Mouse (Mus musculus) stomach, embryonic 14.5 days (tissue): Measurements from ENCODE around the gene Nars2. TPM values are rescaled to one million over a fixed set of nuclear protein-coding genes. Genes with fewer than 3 reads are reported as not detected.
A peak's percentile ranks its signal among the peaks of the same experiment; 100 is the strongest.

ENCODE experiments used
- ATAC-seq: fragments of 200-750 bp; cut with Nextera tagmentation; 2 replicates; pipeline ENCODE4 v1.8.0; 2017; ENCODE audit warnings: low read depth, moderate TSS enrichment; ENCODE audit not compliant: insufficient number of reproducible peaks, insufficient read depth, low FRiP score
- H3K27ac ChIP-seq: fragments of 300-500 bp; sonication (generic); 2 replicates; pipeline ENCODE4 v1.5.1; 2014; ENCODE audit warnings: mild to moderate bottlenecking, low read length, moderate library complexity, mixed read lengths
- H3K27me3 ChIP-seq: fragments of 300-500 bp; sonication (generic); 2 replicates; pipeline ENCODE4 v1.6.1; 2014; ENCODE audit warnings: low read length, control low read depth, mixed read lengths; ENCODE audit not compliant: control insufficient read depth, insufficient read depth
- H3K36me3 ChIP-seq: fragments of 300-500 bp; sonication (generic); 2 replicates; pipeline ENCODE4 v1.6.1; 2014; ENCODE audit warnings: mild to moderate bottlenecking, control low read depth, low read length, moderate library complexity, mixed read lengths; ENCODE audit not compliant: control insufficient read depth, insufficient read depth
- H3K4me1 ChIP-seq: fragments of 300-500 bp; sonication (generic); 2 replicates; pipeline ENCODE4 v1.6.1; 2014; ENCODE audit warnings: low read length, control low read depth, mixed read lengths; ENCODE audit not compliant: control insufficient read depth, insufficient read depth
- H3K4me2 ChIP-seq: fragments of 300-500 bp; sonication (generic); replicated peaks from 2 replicates; pipeline ENCODE4 v1.6.1; 2014; ENCODE audit warnings: low read depth, low read length, control low read depth
- H3K4me3 ChIP-seq: fragments of 300-500 bp; sonication (generic); 2 replicates; pipeline ENCODE4 v1.5.1; 2014; ENCODE audit warnings: low read depth, low read length, control low read depth
- H3K9ac ChIP-seq: fragments of 300-500 bp; sonication (generic); replicated peaks from 2 replicates; pipeline ENCODE4 v1.6.1; 2014; ENCODE audit warnings: low read depth, mild to moderate bottlenecking, control low read depth, low read length, moderate library complexity, mixed read lengths
- H3K9me3 ChIP-seq: fragments of 300-500 bp; sonication (generic); 2 replicates; pipeline ENCODE4 v1.6.1; 2016; ENCODE audit warnings: low read depth, low read length, control low read depth; ENCODE audit not compliant: control insufficient read depth
- WGBS: fragments of 180-500 bp; shearing (Covaris S2); extraction: QIAGEN DNeasy Blood & Tissue Kit; methylation state at CpG from one replicate; pipeline ENCODE4 v1.1.7; 2014; 5-methylcytosine and 5-hydroxymethylcytosine counted together
- polyA plus RNA-seq: library from polyadenylated mRNA; unstranded; fragments of >200 nt; fragmentation: Nextera tagmentation; extraction: Ambion mirVana; gene quantifications from 2 replicates; pipeline ENCODE4 v1.2.1, GENCODE M21; 2014

Nars2 gene
- polyA plus RNA-seq, result 23.5 and 25.0 TPM in 2 replicates

DNA sequence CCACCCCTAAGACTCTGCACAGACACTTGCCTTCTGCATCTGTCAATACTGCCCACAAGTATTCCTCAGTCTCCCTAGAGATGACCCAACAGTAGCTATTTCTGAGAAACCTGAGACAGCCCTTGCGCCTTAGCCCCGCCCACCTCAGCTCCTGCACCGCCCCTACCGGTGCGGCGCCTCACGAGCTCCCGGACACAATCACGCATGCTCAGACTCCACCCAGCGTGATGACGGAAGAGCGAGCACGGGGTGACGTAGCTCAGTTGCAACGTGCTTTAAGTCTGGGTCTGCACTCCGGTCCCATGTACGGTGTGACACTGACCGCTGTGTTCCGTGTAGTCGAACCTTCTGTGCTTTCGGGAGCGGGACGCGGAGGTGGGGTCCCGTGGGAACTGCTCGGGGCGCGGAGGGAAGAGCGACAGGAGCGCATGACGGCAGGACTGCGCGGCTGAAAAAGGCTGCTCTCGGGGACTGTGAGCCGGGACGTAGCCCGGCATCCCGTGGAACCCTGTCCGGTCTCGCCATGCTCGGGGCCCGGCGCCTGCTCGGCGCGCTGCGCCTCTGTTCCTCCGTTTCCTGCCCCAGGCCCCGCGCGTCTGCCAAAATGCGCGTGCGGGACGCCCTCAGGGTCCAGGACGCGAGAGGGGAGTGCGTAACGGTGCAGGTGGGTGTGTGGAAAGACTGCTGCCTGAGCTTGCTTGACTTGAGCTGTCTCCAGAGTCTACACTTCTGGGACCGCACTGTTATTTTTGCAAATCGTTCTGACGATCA, at the start of gene Nars2:
Nars2 (plus strand) TSS at position 225 of the 771 bp plus-strand sequence.
- no peaks in the 10 kb centered on the region for H3K36me3 ChIP-seq
- H3K4me1 ChIP-seq, result peaks cover 6% of the 10 kb centered on the region; the same call in 1 of the 2 replicates
- no peaks in the 10 kb centered on the region for H3K27me3 ChIP-seq
- peak within 1 kb of the TSS; percentile 80 for H3K4me3 ChIP-seq
- peak within 1 kb of the TSS; percentile 87 for H3K27ac ChIP-seq
- H3K4me2 ChIP-seq, result peak within 1 kb of the TSS; percentile 71
- ATAC-seq, result peak; percentile 100
- no peaks in the 10 kb centered on the region for H3K9me3 ChIP-seq
- peak within 1 kb of the TSS; percentile 69 for H3K9ac ChIP-seq
- under 1% methylated on average over 60 of the region's 62 CpGs for WGBS

DNA sequence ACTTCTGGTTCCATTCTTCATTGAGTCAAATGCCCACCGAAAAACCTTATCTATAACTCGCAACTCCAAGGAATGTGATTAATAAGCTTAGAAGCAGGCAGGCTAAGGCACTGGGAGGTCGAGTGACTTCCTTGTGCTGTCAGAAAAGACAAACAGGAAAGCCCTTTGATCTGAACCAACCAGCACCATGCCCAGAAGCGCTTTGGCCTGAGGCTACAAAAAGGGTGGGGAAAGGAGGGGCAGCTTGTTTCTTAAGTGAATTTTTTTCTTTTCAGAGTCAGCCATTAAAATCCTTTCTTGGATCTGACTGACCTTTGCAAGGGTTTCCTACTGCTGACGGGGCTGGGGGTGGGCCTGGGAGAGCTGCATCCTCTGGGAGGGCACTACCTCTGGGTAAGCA, 49.1 kb upstream of the Nars2 start:
- Histone ChIP-seq H3K9me3 (no peaks in the 10 kb centered on the region), H3K36me3 (no peaks in the 10 kb centered on the region), H3K27me3 (no peaks in the 10 kb centered on the region), H3K4me3 (no peak overlapping the region), H3K9ac (no peak overlapping the region), H3K4me1 (peaks cover 10% of the 10 kb centered on the region; the same call in 1 of the 2 replicates), H3K4me2 (no peak overlapping the region), H3K27ac (no peak overlapping the region)
- WGBS, result 28% methylated on average over 5 of the region's 5 CpGs
- ATAC-seq, result 0 out of 2 replicates have a peak, but pooled peaks have one; percentile 33

- no peaks in the 10 kb centered on the region for H3K27me3 ChIP-seq
- H3K4me1 ChIP-seq, result peaks cover 10% of the 10 kb centered on the region; the same call in 1 of the 2 replicates
- no peak overlapping the region for H3K9ac ChIP-seq
- H3K9me3 ChIP-seq, result no peaks in the 10 kb centered on the region
- H3K4me3 ChIP-seq, result no peak overlapping the region
- H3K27ac ChIP-seq, result no peak overlapping the region
- H3K36me3 ChIP-seq, result no peaks in the 10 kb centered on the region
- no peak for ATAC-seq
- H3K4me2 ChIP-seq, result no peak overlapping the region
- WGBS, result 83% methylated on average over 17 of the region's 17 CpGs
Measured at GRCm38 (mm10) chr7:96903088-96903985, 48.0 kb upstream of the Nars2 start.

DNA sequence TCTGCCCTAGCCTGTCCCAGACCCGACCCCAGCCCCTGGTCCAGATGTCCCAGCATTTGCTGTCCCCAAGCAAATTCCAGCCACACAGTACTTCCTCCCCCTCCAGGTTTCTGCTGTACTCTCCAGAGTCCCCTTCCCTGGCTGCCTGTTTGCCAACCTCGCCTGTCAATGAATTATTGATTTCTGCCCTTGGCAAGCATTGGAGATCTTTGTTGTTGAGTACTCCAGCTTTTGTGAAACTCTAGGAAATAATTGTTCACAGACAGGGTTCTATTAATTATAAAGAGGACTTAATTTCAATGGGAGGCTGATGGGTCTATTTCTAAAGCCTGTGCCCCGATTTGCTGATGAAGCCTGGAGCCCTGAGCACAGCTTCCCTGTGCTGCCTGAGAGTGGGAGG, 46.9 kb upstream of the Nars2 start:
- Histone ChIP-seq H3K4me2 (no peak overlapping the region), H3K9ac (no peak overlapping the region), H3K36me3 (no peaks in the 10 kb centered on the region; the same call in 1 of the 2 replicates), H3K4me3 (no peak overlapping the region), H3K27me3 (no peaks in the 10 kb centered on the region), H3K9me3 (no peaks in the 10 kb centered on the region), H3K4me1 (0 out of 2 replicates have a peak, but pooled peaks cover 2% of the 10 kb centered on the region), H3K27ac (no peak overlapping the region)
- 55% methylated on average over 3 of the region's 3 CpGs for WGBS
- no peak for ATAC-seq

DNA sequence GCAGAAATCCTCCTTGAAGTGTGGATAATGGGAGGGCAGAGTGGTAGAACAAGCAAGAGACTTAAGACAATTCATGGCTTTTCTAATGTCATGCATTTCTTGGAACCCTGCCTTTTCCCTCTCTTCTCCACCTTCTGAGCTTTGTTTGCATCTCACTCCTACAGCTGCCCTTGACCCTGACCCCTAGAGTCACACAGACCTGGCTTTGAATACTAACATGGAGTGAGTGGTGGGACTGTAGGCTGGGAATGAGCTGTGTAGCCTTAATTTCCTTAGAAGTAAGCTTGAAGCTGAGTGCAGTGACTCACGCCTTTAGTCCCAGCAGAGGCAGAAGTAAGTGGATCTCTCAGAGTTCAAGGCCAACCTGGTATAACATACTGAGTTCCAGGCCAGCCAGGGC, 46.4 kb upstream of the Nars2 start:
- H3K4me2 ChIP-seq, result no peak overlapping the region
- H3K9ac ChIP-seq, result no peak overlapping the region
- H3K4me1 ChIP-seq, result no peaks in the 10 kb centered on the region
- no peaks in the 10 kb centered on the region for H3K9me3 ChIP-seq
- no peak for ATAC-seq
- no peaks in the 10 kb centered on the region for H3K27me3 ChIP-seq
- H3K27ac ChIP-seq, result no peak overlapping the region
- H3K4me3 ChIP-seq, result no peak overlapping the region
- H3K36me3 ChIP-seq, result no peaks in the 10 kb centered on the region; the same call in 1 of the 2 replicates
- 76% methylated on average over 1 of the region's 1 CpGs for WGBS

DNA sequence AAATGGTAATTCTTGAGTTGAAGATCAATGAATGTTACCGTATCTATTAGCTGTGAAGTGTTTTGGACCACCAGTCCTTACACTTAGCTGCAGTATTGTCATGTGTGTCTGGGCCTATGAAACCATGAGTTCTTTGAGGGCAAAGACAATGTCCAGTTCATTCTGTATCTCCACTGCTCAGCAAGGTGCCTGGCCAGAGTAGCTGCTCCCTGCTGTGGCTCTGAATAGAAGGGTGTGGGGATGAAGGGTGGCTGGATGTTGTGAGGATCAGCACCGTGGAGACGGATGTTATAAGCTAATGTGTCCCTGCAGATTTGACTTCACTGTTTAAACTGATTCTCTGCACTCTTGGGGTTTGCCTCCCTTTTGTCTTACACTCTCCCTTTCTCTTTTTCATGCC, 45.9 kb upstream of the Nars2 start:
- WGBS, result 92% methylated on average over 3 of the region's 3 CpGs
- H3K27ac ChIP-seq, result no peak overlapping the region
- H3K4me1 ChIP-seq, result no peaks in the 10 kb centered on the region
- no peak overlapping the region for H3K4me3 ChIP-seq
- ATAC-seq, result no peak
- H3K36me3 ChIP-seq, result no peaks in the 10 kb centered on the region; the same call in 1 of the 2 replicates
- H3K9ac ChIP-seq, result no peak overlapping the region
- H3K9me3 ChIP-seq, result no peaks in the 10 kb centered on the region
- H3K4me2 ChIP-seq, result no peak overlapping the region
- H3K27me3 ChIP-seq, result no peaks in the 10 kb centered on the region

DNA sequence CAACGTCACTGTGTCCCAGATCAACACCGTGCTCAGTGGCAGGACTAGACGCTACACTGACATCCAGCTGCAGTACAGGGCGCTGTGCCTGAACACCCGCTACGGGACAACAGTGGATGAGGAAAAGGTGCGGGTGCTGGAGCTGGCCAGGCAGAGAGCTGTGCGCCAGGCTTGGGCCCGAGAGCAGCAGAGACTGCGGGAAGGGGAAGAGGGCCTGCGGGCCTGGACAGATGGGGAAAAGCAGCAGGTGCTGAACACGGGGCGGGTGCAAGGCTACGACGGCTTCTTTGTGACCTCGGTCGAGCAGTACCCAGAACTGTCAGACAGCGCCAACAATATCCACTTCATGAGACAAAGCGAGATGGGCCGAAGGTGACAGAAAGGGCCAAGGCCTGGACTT, 45.1 kb upstream of the Nars2 start:
- ATAC-seq, result no peak
- H3K36me3 ChIP-seq, result no peaks in the 10 kb centered on the region; the same call in 1 of the 2 replicates
- no peak overlapping the region for H3K4me2 ChIP-seq
- no peak overlapping the region for H3K4me3 ChIP-seq
- no peak overlapping the region for H3K27ac ChIP-seq
- H3K9me3 ChIP-seq, result no peaks in the 10 kb centered on the region
- WGBS, result 92% methylated on average over 20 of the region's 20 CpGs
- no peaks in the 10 kb centered on the region for H3K27me3 ChIP-seq
- no peak overlapping the region for H3K9ac ChIP-seq
- no peaks in the 10 kb centered on the region for H3K4me1 ChIP-seq

GRCm38 (mm10) chr7:96907971-96908680, 43.2 kb upstream of the Nars2 start:
- no peak overlapping the region for H3K9ac ChIP-seq
- no peak overlapping the region for H3K4me3 ChIP-seq
- no peak for ATAC-seq
- no peaks in the 10 kb centered on the region for H3K27me3 ChIP-seq
- H3K36me3 ChIP-seq, result no peaks in the 10 kb centered on the region; the same call in 1 of the 2 replicates
- 83% methylated on average over 16 of the region's 16 CpGs for whole genome bisulfite sequencing
- H3K4me2 ChIP-seq, result no peak overlapping the region
- H3K9me3 ChIP-seq, result no peaks in the 10 kb centered on the region
- H3K27ac ChIP-seq, result no peak overlapping the region
- no peaks in the 10 kb centered on the region for H3K4me1 ChIP-seq
